Mouse (Mus musculus): Measurements from ENCODE around the gene Flnb. TPM values are rescaled to one million over a fixed set of nuclear protein-coding genes. Genes with fewer than 3 reads are reported as not detected.

Flnb gene
- total and polyA plus RNA-seq, 3 experiments = 29.5 to 74.0 (median 61.6) TPM

GRCm38 (mm10) chr14:7999030-7999429, 181.3 kb downstream of the Flnb start:
- H3K27ac ChIP-seq (ENCODE audit: insufficient read depth, low read depth) = no peak overlapping the region
- H3K4me2 ChIP-seq (ENCODE audit: insufficient read depth, low read depth, poor library complexity, severe bottlenecking) = no peak overlapping the region
- dilution Hi-C loops (cut with MboI; ENCODE audit: extremely low pct_ligation_motif_present, extremely low pct_unique_long_range_greater_than_20kb, low sequenced_read_pairs) = no loop called here
- H3K4me1 ChIP-seq (ENCODE audit: control insufficient read depth in 1 of 2, insufficient read depth in 2 of 2) = peaks cover 26 to 47% of the 10 kb centered on the region in 2 experiments
- H3K36me3 ChIP-seq (replicated peaks in 1 of 2; ENCODE audit: control insufficient read depth in 1 of 2, insufficient read depth in 1 of 2, low read length in 1 of 2) = no peaks in the 10 kb centered on the region
- TF ChIP-seq PAX5 (IDR thresholded peaks at IDR 0.05; ENCODE audit: low read length) (no peak), NRF1 (IDR thresholded peaks at IDR 0.05; ENCODE audit: low read depth, low read length) (no peak)
- peaks cover 8% of the 10 kb centered on the region for H3K27me3 ChIP-seq (replicated peaks)
- H3K9ac ChIP-seq (ENCODE audit: insufficient read depth, low read depth) = no peak overlapping the region
- in situ Hi-C loops (cut with MboI; ENCODE audit: low pct_ligation_motif_present, low pct_unique_long_range_greater_than_20kb, low sequenced_read_pairs) = loop anchor here (10.0 kb wide), 2 partner anchors 176 to 184 kb away; partner anchors contain the start of genes Flnb and Pdhb
- H3K79me2 ChIP-seq (replicated peaks; ENCODE audit: control insufficient read depth, extremely low read depth, insufficient read depth, poor library complexity, severe bottlenecking) = peaks cover 2% of the 10 kb centered on the region; the same call in 1 of the 2 replicates
- no peaks in the 10 kb centered on the region for H3K9me3 ChIP-seq (replicated peaks; ENCODE audit: low read length)
- no peak for DNase-seq (ENCODE audit: extremely low read depth)
- no peak overlapping the region for H3K4me3 ChIP-seq (replicated peaks in 1 of 3; ENCODE audit: low read depth in 2 of 3, low read length in 2 of 3, poor library complexity in 1 of 3)

- dilution Hi-C loops (cut with MboI; ENCODE audit: extremely low pct_ligation_motif_present, extremely low pct_unique_long_range_greater_than_20kb, low sequenced_read_pairs) = no loop called here
Measured at GRCm38 (mm10) chr14:7999435-7999834, 181.7 kb downstream of the Flnb start.

GRCm38 (mm10) chr14:8000247-8000646, 182.5 kb downstream of the Flnb start:
- Histone ChIP-seq H3K27me3 (replicated peaks) (peaks cover 8% of the 10 kb centered on the region), H3K9me3 (replicated peaks; ENCODE audit: low read length) (no peaks in the 10 kb centered on the region), H3K4me1 (ENCODE audit: control insufficient read depth in 1 of 2, insufficient read depth in 2 of 2) (peaks cover 22 to 52% of the 10 kb centered on the region in 2 experiments), H3K27ac (ENCODE audit: insufficient read depth, low read depth) (no peak overlapping the region), H3K4me2 (ENCODE audit: insufficient read depth, low read depth, poor library complexity, severe bottlenecking) (no peak overlapping the region), H3K4me3 (replicated peaks in 1 of 3; ENCODE audit: low read depth in 2 of 3, low read length in 2 of 3, poor library complexity in 1 of 3) (no peak overlapping the region), H3K79me2 (replicated peaks; ENCODE audit: control insufficient read depth, extremely low read depth, insufficient read depth, poor library complexity, severe bottlenecking) (peaks cover 3% of the 10 kb centered on the region; the same call in 1 of the 2 replicates), H3K36me3 (replicated peaks in 1 of 2; ENCODE audit: control insufficient read depth in 1 of 2, insufficient read depth in 1 of 2, low read length in 1 of 2) (no peaks in the 10 kb centered on the region), H3K9ac (ENCODE audit: insufficient read depth, low read depth) (no peak overlapping the region)
- in situ Hi-C loops (cut with MboI; ENCODE audit: low pct_ligation_motif_present, low pct_unique_long_range_greater_than_20kb, low sequenced_read_pairs) (loop anchor here (5.0 kb wide), 2 partner anchors 38 to 42 kb away; no protein-coding TSS in a partner anchor), dilution Hi-C loops (cut with MboI; ENCODE audit: extremely low pct_ligation_motif_present, extremely low pct_unique_long_range_greater_than_20kb, low sequenced_read_pairs) (no loop called here)
- TF ChIP-seq UBTF (IDR thresholded peaks at IDR 0.05; ENCODE audit: low read depth, low read length) = no peak
- no peak for TF ChIP-seq MEF2A (IDR thresholded peaks at IDR 0.05; ENCODE audit: borderline replicate concordance, low read depth, low read length)
- TF ChIP-seq NRF1 (IDR thresholded peaks at IDR 0.05; ENCODE audit: low read depth, low read length) = no peak
- TF ChIP-seq BHLHE40 (IDR thresholded peaks at IDR 0.05; ENCODE audit: low read depth, low read length) = no peak
- no peak for TF ChIP-seq CHD1 (IDR thresholded peaks at IDR 0.05; ENCODE audit: low read depth, low read length)
- TF ChIP-seq PAX5 (IDR thresholded peaks at IDR 0.05; ENCODE audit: low read length) = no peak
- TF ChIP-seq ZKSCAN1 (IDR thresholded peaks at IDR 0.05; ENCODE audit: borderline replicate concordance, low read depth, low read length) = no peak
- no peak for TF ChIP-seq ZC3H11A (IDR thresholded peaks at IDR 0.05; ENCODE audit: low read depth, low read length)
- no peak for TF ChIP-seq MYC (IDR thresholded peaks at IDR 0.05; ENCODE audit: low read depth, low read length)
- DNase-seq (ENCODE audit: extremely low read depth) = no peak

More at GRCm38 (mm10) chr14:7999435-7999834, 181.7 kb downstream of the Flnb start:
- no peak overlapping the region for H3K4me3 ChIP-seq (replicated peaks in 1 of 3; ENCODE audit: low read depth in 2 of 3, low read length in 2 of 3, poor library complexity in 1 of 3)
- no peaks in the 10 kb centered on the region for H3K36me3 ChIP-seq (replicated peaks in 1 of 2; ENCODE audit: control insufficient read depth in 1 of 2, insufficient read depth in 1 of 2, low read length in 1 of 2)
- no peak overlapping the region for H3K9ac ChIP-seq (ENCODE audit: insufficient read depth, low read depth)
- no peaks in the 10 kb centered on the region for H3K9me3 ChIP-seq (replicated peaks; ENCODE audit: low read length)
- H3K79me2 ChIP-seq (replicated peaks; ENCODE audit: control insufficient read depth, extremely low read depth, insufficient read depth, poor library complexity, severe bottlenecking) = peaks cover 3% of the 10 kb centered on the region; the same call in 1 of the 2 replicates
- peaks cover 8% of the 10 kb centered on the region for H3K27me3 ChIP-seq (replicated peaks)
- no peak overlapping the region for H3K27ac ChIP-seq (ENCODE audit: insufficient read depth, low read depth)
- peaks cover 26 to 51% of the 10 kb centered on the region in 2 experiments for H3K4me1 ChIP-seq (ENCODE audit: control insufficient read depth in 1 of 2, insufficient read depth in 2 of 2)
- DNase-seq (ENCODE audit: extremely low read depth) = no peak
- in situ Hi-C loops (cut with MboI; ENCODE audit: low pct_ligation_motif_present, low pct_unique_long_range_greater_than_20kb, low sequenced_read_pairs) = loop anchor here (10.0 kb wide), 2 partner anchors 175 to 185 kb away; partner anchors contain the start of genes Flnb and Pdhb
- H3K4me2 ChIP-seq (ENCODE audit: insufficient read depth, low read depth, poor library complexity, severe bottlenecking) = no peak overlapping the region
- no peak for TF ChIP-seq GABPA (IDR thresholded peaks at IDR 0.05; ENCODE audit: insufficient replicate concordance, low read depth, low read length)
- no peak for TF ChIP-seq CTCF (conservative IDR thresholded peaks at IDR 0.05 in 1 of 2, IDR thresholded peaks at IDR 0.05 in 1 of 2; ENCODE audit: low read depth in 2 of 2, low read length in 2 of 2)
- no peak for TF ChIP-seq MAX (IDR thresholded peaks at IDR 0.05; ENCODE audit: low read length)

Other genes starting within 250 kb of the Flnb start
- gene Gm3558, start 249.4 kb upstream of the Flnb start, total RNA-seq (2012; rRNA removed) = not detected in 2 replicates
- not detected in 2 replicates for gene Gm3558, start 249.4 kb upstream of the Flnb start, total RNA-seq (2014; rRNA removed)
- gene Gm3558, start 249.4 kb upstream of the Flnb start, polyA plus RNA-seq (2012; ENCODE audit: insufficient read length, low read depth) = not detected in 2 replicates
- gene Gm10338, start 222.4 kb upstream of the Flnb start, total RNA-seq (2012; rRNA removed) = not detected in 2 replicates
- gene Gm10338, start 222.4 kb upstream of the Flnb start, total RNA-seq (2014; rRNA removed) = not detected in 2 replicates
- gene Gm10338, start 222.4 kb upstream of the Flnb start, polyA plus RNA-seq (2012; ENCODE audit: insufficient read length, low read depth) = not detected in 2 replicates
- not detected in 2 replicates for gene Gm10128, start 174.0 kb upstream of the Flnb start, total RNA-seq (2012; rRNA removed)
- not detected in 2 replicates for gene Gm10128, start 174.0 kb upstream of the Flnb start, total RNA-seq (2014; rRNA removed)
- gene Gm10128, start 174.0 kb upstream of the Flnb start, polyA plus RNA-seq (2012; ENCODE audit: insufficient read length, low read depth) = not detected in 2 replicates
- gene Gm26661, start 26.4 kb upstream of the Flnb start, total RNA-seq (2012; rRNA removed) = not detected in 2 replicates
- not detected in 2 replicates for gene Gm26661, start 26.4 kb upstream of the Flnb start, total RNA-seq (2014; rRNA removed)
- gene Gm26661, start 26.4 kb upstream of the Flnb start, polyA plus RNA-seq (2012; ENCODE audit: insufficient read length, low read depth) = not detected in 2 replicates
- not detected in 2 replicates for gene Gm45521, start 139.3 kb downstream of the Flnb start, total RNA-seq (2012; rRNA removed)
- not detected in 2 replicates for gene Gm45521, start 139.3 kb downstream of the Flnb start, total RNA-seq (2014; rRNA removed)
- not detected in 2 replicates for gene Gm45521, start 139.3 kb downstream of the Flnb start, polyA plus RNA-seq (2012; ENCODE audit: insufficient read length, low read depth)
- 1.5 and 2.5 TPM in 2 replicates for gene Dnase1l3, start 176.6 kb downstream of the Flnb start, total RNA-seq (2012; rRNA removed)
- gene Dnase1l3, start 176.6 kb downstream of the Flnb start, total RNA-seq (2014; rRNA removed) = 2.5 and 2.9 TPM in 2 replicates
- gene Dnase1l3, start 176.6 kb downstream of the Flnb start, polyA plus RNA-seq (2012; ENCODE audit: insufficient read length, low read depth) = 30.4 and 36.0 TPM in 2 replicates
- 36.0 and 38.1 TPM in 2 replicates for gene Abhd6, start 184.9 kb downstream of the Flnb start, total RNA-seq (2012; rRNA removed)
- 31.9 and 39.2 TPM in 2 replicates for gene Abhd6, start 184.9 kb downstream of the Flnb start, total RNA-seq (2014; rRNA removed)
- gene Abhd6, start 184.9 kb downstream of the Flnb start, polyA plus RNA-seq (2012; ENCODE audit: insufficient read length, low read depth) = 45.2 and 55.9 TPM in 2 replicates